Mouse (Mus musculus): ENCODE measurements around the gene Pgls. TPM values are rescaled to one million over a fixed set of nuclear protein-coding genes. Genes with fewer than 3 reads are reported as not detected.

Pgls gene
- total and polyA plus RNA-seq, 3 experiments, result 58.6 to 80.4 (median 66.3) TPM

DNA sequence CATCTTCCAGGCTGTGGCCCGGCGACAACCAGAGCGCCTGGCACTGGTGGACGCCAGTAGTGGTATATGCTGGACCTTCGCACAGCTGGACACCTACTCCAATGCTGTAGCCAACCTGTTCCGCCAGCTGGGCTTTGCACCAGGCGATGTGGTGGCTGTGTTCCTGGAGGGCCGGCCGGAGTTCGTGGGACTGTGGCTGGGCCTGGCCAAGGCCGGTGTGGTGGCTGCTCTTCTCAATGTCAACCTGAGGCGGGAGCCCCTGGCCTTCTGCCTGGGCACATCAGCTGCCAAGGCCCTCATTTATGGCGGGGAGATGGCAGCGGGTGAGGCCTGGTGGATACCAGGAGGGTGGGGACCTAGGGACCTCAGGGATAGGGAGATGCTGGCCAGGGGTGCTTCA lies 12.5 kb upstream of the Pgls start:
- Histone ChIP-seq H3K4me1 (ENCODE audit: control insufficient read depth, insufficient read depth, low read length) (no peaks in the 10 kb centered on the region; the same call in 1 of the 2 replicates), H3K9ac (ENCODE audit: low read depth, low read length) (no peak overlapping the region; the same call in 1 of the 2 replicates), H3K79me2 (replicated peaks; ENCODE audit: control insufficient read depth, insufficient read depth, low read length) (no peaks in the 10 kb centered on the region), H3K4me3 (no peak overlapping the region), H3K27me3 (ENCODE audit: control insufficient read depth, insufficient read depth, low read length) (no peaks in the 10 kb centered on the region), H3K27ac (peak overlapping the region; percentile 57), H3K36me3 (ENCODE audit: control insufficient read depth, insufficient read depth, low read length) (no peaks in the 10 kb centered on the region)
- WGBS, result 64% methylated on average over 14 of the region's 14 CpGs
- DNase-seq, result peak; percentile 70 to 82
- intact Hi-C loops (cut with DNase I), result no loop called here
- TF ChIP-seq POLR2A (IDR thresholded peaks at IDR 0.05; ENCODE audit: insufficient read depth, low read depth, low read length), result no peak
- TF ChIP-seq CTCF (IDR thresholded peaks at IDR 0.05), result no peak
- peak; percentile 58; the same call in 1 of the 2 replicates for TF ChIP-seq EP300 (IDR thresholded peaks at IDR 0.05; ENCODE audit: insufficient read depth, low read depth, low read length)

DNA sequence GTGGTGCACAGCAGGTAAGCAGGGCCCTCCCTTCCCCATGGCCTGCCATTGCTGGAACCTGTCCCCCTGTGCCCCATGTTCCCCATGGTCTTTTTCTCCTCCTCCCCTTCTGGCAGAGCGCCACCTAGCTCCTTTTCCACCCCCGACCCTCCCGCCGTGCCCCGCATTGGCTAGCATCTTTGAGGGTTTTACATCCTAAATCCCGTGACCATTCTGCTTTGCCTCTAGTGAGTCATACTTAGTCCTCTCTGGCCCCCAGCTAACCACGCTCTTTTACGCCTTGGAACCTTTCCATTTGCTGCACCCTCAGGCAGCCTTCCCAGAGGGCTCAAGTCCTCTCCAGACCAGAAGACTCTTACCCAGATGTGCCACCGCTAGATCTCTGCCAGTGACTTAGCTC lies 11.8 kb upstream of the Pgls start:
- Histone ChIP-seq H3K9ac (ENCODE audit: low read depth, low read length) (no peak overlapping the region), H3K27ac (no peak overlapping the region; the same call in 1 of the 2 replicates), H3K79me2 (replicated peaks; ENCODE audit: control insufficient read depth, insufficient read depth, low read length) (no peaks in the 10 kb centered on the region), H3K36me3 (ENCODE audit: control insufficient read depth, insufficient read depth, low read length) (no peaks in the 10 kb centered on the region), H3K4me3 (no peak overlapping the region), H3K4me1 (ENCODE audit: control insufficient read depth, insufficient read depth, low read length) (no peaks in the 10 kb centered on the region; the same call in 1 of the 2 replicates), H3K27me3 (ENCODE audit: control insufficient read depth, insufficient read depth, low read length) (no peaks in the 10 kb centered on the region)
- TF ChIP-seq POLR2A (IDR thresholded peaks at IDR 0.05; ENCODE audit: insufficient read depth, low read depth, low read length) (no peak), CTCF (IDR thresholded peaks at IDR 0.05) (no peak), EP300 (IDR thresholded peaks at IDR 0.05; ENCODE audit: insufficient read depth, low read depth, low read length) (no peak)
- 56% methylated on average over 9 of the region's 9 CpGs for WGBS
- DNase-seq, result no peak
- intact Hi-C loops (cut with DNase I), result no loop called here

DNA sequence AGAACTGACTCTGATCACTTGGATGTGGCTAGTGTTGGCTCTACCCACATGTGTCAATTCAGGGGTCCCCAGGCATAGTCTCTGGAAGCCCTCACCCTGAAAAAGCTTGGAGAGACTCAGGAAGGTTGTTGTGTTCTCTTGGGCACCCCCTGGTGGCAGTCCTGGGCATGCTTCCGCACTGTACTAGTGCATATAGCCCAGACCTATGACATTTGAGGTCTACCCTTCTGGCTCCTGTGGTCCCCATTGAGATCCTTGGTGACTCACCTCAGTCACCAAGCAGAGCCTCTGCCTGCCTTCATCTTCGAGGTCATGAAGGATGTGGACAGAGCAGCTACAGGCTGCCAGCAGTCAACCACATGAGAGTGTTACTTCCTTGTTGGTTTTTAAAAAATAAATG lies 5.1 kb upstream of the Pgls start:
- peak; percentile 73 for TF ChIP-seq CTCF (IDR thresholded peaks at IDR 0.05)
- TF ChIP-seq EP300 (IDR thresholded peaks at IDR 0.05; ENCODE audit: insufficient read depth, low read depth, low read length), result no peak
- intact Hi-C loops (cut with DNase I), result no loop called here
- Histone ChIP-seq H3K4me1 (ENCODE audit: control insufficient read depth, insufficient read depth, low read length) (no peaks in the 10 kb centered on the region), H3K27me3 (ENCODE audit: control insufficient read depth, insufficient read depth, low read length) (no peaks in the 10 kb centered on the region), H3K4me3 (no peak overlapping the region), H3K27ac (no peak overlapping the region), H3K36me3 (ENCODE audit: control insufficient read depth, insufficient read depth, low read length) (no peaks in the 10 kb centered on the region), H3K79me2 (replicated peaks; ENCODE audit: control insufficient read depth, insufficient read depth, low read length) (no peaks in the 10 kb centered on the region), H3K9ac (ENCODE audit: low read depth, low read length) (no peak overlapping the region)
- 79% methylated on average over 2 of the region's 2 CpGs for WGBS
- no peak for DNase-seq

DNA sequence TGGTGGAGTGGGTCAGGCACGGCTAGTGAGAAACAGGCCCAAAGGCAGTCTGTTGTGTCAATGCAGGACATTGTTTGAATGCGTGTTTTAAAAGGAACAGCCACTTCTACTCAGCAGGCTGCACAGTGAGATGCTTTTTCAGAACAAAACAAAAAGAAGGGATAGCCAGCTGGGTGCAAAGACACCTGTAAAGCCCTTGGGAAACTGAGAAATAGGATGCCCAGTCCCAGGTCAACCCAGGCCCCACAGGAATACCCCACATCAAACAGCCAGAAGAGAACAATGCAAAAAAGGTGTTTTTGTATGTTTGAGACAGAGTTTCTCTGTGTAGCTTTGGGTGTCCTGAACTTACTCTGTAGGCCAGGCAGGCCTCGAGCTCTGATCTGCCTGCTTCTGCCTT lies 3.2 kb upstream of the Pgls start:
- intact Hi-C loops (cut with DNase I), result no loop called here
- Histone ChIP-seq H3K9ac (ENCODE audit: low read depth, low read length) (no peak overlapping the region), H3K79me2 (replicated peaks; ENCODE audit: control insufficient read depth, insufficient read depth, low read length) (no peaks in the 10 kb centered on the region), H3K4me3 (no peak overlapping the region), H3K27me3 (ENCODE audit: control insufficient read depth, insufficient read depth, low read length) (no peaks in the 10 kb centered on the region), H3K27ac (no peak overlapping the region), H3K36me3 (ENCODE audit: control insufficient read depth, insufficient read depth, low read length) (no peaks in the 10 kb centered on the region), H3K4me1 (ENCODE audit: control insufficient read depth, insufficient read depth, low read length) (peaks cover 6% of the 10 kb centered on the region)
- no peak for DNase-seq
- TF ChIP-seq EP300 (IDR thresholded peaks at IDR 0.05; ENCODE audit: insufficient read depth, low read depth, low read length) (no peak), POLR2A (IDR thresholded peaks at IDR 0.05; ENCODE audit: insufficient read depth, low read depth, low read length) (no peak), CTCF (IDR thresholded peaks at IDR 0.05) (no peak)
- WGBS, result 74% methylated on average over 3 of the region's 3 CpGs

DNA sequence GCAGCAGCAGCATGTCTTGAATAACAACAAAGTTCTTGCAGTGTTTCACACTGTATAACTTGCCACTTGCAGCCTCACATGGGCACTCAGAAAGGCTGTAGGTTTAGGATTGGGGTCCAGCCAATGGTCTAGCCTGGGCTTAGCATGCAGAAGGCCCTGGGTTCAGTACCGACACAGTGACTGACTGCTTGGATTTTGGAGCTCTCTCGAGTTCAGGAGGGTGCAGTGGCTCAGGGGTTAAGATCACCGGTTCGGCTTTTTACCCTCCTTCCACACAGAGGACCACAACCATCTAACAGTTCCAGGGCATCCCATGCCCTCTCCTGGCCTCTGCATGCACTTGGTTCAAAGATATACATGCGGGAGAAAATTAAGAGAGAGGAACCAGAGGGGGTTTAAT lies 959 bp upstream of the Pgls start:
- H3K27ac ChIP-seq, result peak overlapping the region; percentile 99

DNA sequence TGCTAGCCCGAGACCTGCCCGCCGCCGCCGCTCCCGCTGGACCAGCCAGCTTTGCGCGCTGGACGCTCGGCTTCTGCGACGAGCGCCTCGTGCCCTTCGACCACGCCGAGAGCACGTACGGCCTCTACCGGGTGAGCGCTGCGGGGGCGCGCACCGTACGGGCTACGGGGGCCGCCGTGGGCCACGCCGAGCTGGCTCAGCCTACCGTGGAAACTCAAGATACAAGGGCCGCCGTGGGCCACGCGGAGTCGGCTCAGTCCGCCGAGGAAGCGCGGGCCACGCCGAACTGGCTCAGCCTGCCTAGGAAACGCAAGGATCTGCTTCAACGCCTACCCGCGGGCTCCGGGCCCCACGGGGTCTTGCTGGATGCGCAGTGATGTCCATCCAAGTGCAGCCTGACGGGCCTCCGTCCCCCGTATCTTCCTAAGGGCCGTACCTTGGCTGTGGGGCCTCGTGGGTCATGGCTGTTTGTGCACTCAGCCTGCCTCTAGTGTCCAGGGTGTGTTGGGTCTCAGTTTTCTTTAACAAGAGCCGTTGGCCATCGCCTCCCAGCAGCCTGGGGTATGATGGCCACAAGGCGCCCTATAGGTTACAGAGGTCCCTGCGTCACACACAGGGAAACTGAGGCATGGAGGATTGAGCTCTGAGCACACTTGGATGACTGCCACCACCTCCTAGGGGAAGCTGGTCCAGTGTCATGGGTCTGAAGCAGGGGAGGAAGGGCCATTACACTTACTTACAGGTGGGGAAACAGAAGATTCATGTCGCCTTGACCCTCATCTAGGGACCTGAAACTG lies 596 bp downstream of the Pgls start:
- no peaks in the 10 kb centered on the region for H3K27me3 ChIP-seq (ENCODE audit: control insufficient read depth, insufficient read depth, low read length)
- H3K27ac ChIP-seq, result peak overlapping the region; percentile 99
- H3K4me1 ChIP-seq (ENCODE audit: control insufficient read depth, insufficient read depth, low read length), result peaks cover 10% of the 10 kb centered on the region
- no peaks in the 10 kb centered on the region for H3K36me3 ChIP-seq (ENCODE audit: control insufficient read depth, insufficient read depth, low read length)
- TF ChIP-seq CTCF (IDR thresholded peaks at IDR 0.05) (no peak), EP300 (IDR thresholded peaks at IDR 0.05; ENCODE audit: insufficient read depth, low read depth, low read length) (no peak), POLR2A (IDR thresholded peaks at IDR 0.05; ENCODE audit: insufficient read depth, low read depth, low read length) (no peak)
- H3K79me2 ChIP-seq (replicated peaks; ENCODE audit: control insufficient read depth, insufficient read depth, low read length), result no peaks in the 10 kb centered on the region
- 4% methylated on average over 60 of the region's 60 CpGs for WGBS
- H3K9ac ChIP-seq (ENCODE audit: low read depth, low read length), result peak overlapping the region; percentile 97
- DNase-seq, result peak in 1 of 2 experiments; percentile 89
- intact Hi-C loops (cut with DNase I), result loop anchor here (2.0 to 5.0 kb wide), 3 partner anchors 18 to 130 kb away; partner anchors contain the start of genes Abhd8, Colgalt1 and Mrpl34
- peak overlapping the region; percentile 92 for H3K4me3 ChIP-seq

More for the DNA sequence above, 959 bp upstream of the Pgls start:
- Histone ChIP-seq H3K4me3 (peak overlapping the region; percentile 92), H3K79me2 (replicated peaks; ENCODE audit: control insufficient read depth, insufficient read depth, low read length) (no peaks in the 10 kb centered on the region), H3K4me1 (ENCODE audit: control insufficient read depth, insufficient read depth, low read length) (peaks cover 8% of the 10 kb centered on the region), H3K9ac (ENCODE audit: low read depth, low read length) (no peak overlapping the region), H3K27me3 (ENCODE audit: control insufficient read depth, insufficient read depth, low read length) (no peaks in the 10 kb centered on the region), H3K36me3 (ENCODE audit: control insufficient read depth, insufficient read depth, low read length) (no peaks in the 10 kb centered on the region)
- no peak for DNase-seq
- TF ChIP-seq POLR2A (IDR thresholded peaks at IDR 0.05; ENCODE audit: insufficient read depth, low read depth, low read length) (no peak), CTCF (IDR thresholded peaks at IDR 0.05) (no peak), EP300 (IDR thresholded peaks at IDR 0.05; ENCODE audit: insufficient read depth, low read depth, low read length) (no peak)
- intact Hi-C loops (cut with DNase I), result loop anchor here (5.0 kb wide), 2 partner anchors 94 to 129 kb away; partner anchors contain the start of genes Abhd8 and Mrpl34
- WGBS, result 23% methylated on average over 5 of the region's 5 CpGs

Data from heart, adult 2 months (tissue).